Mouse (Mus musculus) E14TG2a.4 (cell line): Measurements from ENCODE around the gene Rrbp1.

ENCODE experiments used
- H3K27me3 ChIP-seq: 2 replicates; pipeline ENCODE4 v1.6.1; 2014; ENCODE audit warnings: low read length, control low read depth; ENCODE audit not compliant: insufficient read depth
- H3K36me3 ChIP-seq: 2 replicates; pipeline ENCODE4 v1.6.1; 2014; ENCODE audit warnings: low read length, control low read depth; ENCODE audit not compliant: insufficient read depth
- H3K4me1 ChIP-seq: replicated peaks from 2 replicates; pipeline ENCODE4 v1.6.1; 2014; ENCODE audit warnings: low read depth, low read length, control low read depth
- H3K4me3 ChIP-seq: replicated peaks from 2 replicates; pipeline ENCODE4 v1.5.1; 2014; ENCODE audit warnings: mild to moderate bottlenecking, low read length
- H3K9me3 ChIP-seq: 2 replicates; pipeline ENCODE4 v1.6.1; 2014; ENCODE audit warnings: low read length, control low read depth
- CTCF ChIP-seq: conservative IDR thresholded peaks from 2 replicates; pipeline ENCODE4 v1.5.1; 2014; ENCODE audit warnings: low read length
- NANOG ChIP-seq: IDR thresholded peaks from 2 replicates; pipeline ENCODE4 v1.6.1; 2014; ENCODE audit warnings: borderline replicate concordance, low read length, mixed read lengths
- POU5F1 ChIP-seq: IDR thresholded peaks from 2 replicates; pipeline ENCODE4 v1.6.1; 2014; ENCODE audit warnings: low read length, borderline replicate concordance

Rrbp1 gene

DNA sequence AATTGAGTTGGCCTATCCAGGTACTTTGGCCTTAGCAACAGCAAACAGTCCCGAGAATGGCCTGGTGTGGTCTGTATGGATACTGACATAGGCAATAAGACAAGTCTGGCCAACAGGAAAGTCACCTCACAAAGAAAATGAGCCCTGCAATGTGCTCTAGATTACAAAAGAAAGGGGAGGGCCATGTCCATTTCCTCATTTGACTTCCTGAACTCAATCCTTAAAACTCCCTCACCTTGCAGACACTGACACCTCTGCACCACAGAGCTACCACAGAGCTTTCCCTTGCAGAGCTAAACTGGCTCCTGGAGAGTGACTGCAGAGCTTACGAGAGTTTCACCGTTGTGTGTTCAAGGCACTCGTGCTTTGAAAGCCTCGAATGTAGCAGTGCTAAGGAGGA, 48.9 kb downstream of the Rrbp1 start:
- H3K9me3 ChIP-seq: peaks cover 19% of the 10 kb centered on the region
- H3K4me3 ChIP-seq: no peak overlapping the region
- no peak for TF ChIP-seq POU5F1
- TF ChIP-seq NANOG: no peak
- no peak for TF ChIP-seq CTCF
- H3K36me3 ChIP-seq: peaks cover 88% of the 10 kb centered on the region
- H3K4me1 ChIP-seq: peaks cover 13% of the 10 kb centered on the region
- H3K27me3 ChIP-seq: no peaks in the 10 kb centered on the region

DNA sequence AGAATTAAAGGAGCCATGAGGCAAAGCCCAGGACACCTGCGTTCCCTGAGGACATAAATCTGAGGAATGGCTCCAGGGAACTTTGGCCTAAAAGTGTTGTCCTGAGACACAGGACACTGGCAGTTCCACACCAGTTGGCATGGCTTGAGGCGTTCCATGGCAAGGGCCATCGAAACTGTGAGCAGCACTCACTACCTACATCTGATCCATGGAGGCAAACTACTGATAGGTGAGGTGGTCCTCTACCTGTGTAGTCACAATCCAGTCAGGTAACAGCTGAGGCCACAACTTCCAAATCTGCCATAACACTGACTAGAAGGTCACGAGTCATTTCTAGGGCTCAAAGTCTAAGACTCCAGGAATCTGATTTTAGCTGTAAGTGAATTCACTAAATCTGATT, 55.3 kb downstream of the Rrbp1 start:
- H3K4me3 ChIP-seq: no peak overlapping the region
- H3K4me1 ChIP-seq: no peaks in the 10 kb centered on the region
- peaks cover 88% of the 10 kb centered on the region for H3K36me3 ChIP-seq
- H3K27me3 ChIP-seq: no peaks in the 10 kb centered on the region
- no peak for TF ChIP-seq CTCF
- TF ChIP-seq POU5F1: no peak
- TF ChIP-seq NANOG: no peak
- H3K9me3 ChIP-seq: peaks cover 13% of the 10 kb centered on the region

DNA sequence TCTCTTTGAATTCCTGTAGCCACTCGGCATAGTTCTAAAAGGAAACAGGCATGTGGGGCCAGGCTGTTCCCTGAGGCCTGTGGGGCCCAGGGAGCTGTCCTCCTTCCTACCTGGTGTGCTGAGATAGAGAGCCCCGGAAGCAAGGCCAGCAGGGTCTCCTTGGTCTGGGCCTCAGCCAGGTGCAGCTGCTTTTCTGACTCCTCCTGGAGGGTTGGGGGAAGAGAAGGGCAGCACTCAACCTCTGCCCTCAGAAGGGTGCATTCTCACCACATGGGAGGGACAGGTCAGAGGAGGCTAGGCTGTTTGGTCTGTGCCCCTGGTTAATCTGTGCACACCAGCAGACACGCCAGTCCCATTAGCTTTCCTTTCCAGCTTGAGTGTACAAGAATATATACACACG, 56.1 kb downstream of the Rrbp1 start:
- peaks cover 9% of the 10 kb centered on the region for H3K9me3 ChIP-seq
- no peak overlapping the region for H3K4me3 ChIP-seq
- no peaks in the 10 kb centered on the region for H3K4me1 ChIP-seq
- no peaks in the 10 kb centered on the region for H3K27me3 ChIP-seq
- TF ChIP-seq NANOG (no peak), POU5F1 (no peak), CTCF (no peak)
- peaks cover 90% of the 10 kb centered on the region for H3K36me3 ChIP-seq

DNA sequence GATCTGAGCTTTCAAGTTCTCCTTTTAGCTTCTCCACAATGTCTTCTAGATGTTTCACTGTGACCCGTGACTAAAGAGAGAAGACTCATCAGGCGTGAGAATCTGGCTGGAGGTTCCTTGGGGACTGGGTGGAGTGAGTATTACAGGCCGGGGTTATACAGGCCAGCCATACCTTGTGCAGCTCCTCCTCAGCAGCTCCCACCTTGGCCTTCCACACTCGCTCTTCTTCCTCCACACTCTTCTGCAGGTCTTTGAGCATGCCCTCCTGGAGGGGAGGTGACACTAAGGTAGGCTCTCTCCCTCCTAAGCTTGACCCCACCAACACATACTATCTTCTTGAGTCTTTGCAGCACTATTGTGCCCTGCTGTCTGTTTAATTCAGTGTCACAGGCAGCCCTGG, 57.1 kb downstream of the Rrbp1 start:
- H3K4me3 ChIP-seq: no peak overlapping the region
- no peaks in the 10 kb centered on the region for H3K27me3 ChIP-seq
- H3K36me3 ChIP-seq: peaks cover 93% of the 10 kb centered on the region
- H3K4me1 ChIP-seq: no peaks in the 10 kb centered on the region
- no peak for TF ChIP-seq CTCF
- peaks cover under 1% of the 10 kb centered on the region; the same call in 1 of the 2 replicates for H3K9me3 ChIP-seq

DNA sequence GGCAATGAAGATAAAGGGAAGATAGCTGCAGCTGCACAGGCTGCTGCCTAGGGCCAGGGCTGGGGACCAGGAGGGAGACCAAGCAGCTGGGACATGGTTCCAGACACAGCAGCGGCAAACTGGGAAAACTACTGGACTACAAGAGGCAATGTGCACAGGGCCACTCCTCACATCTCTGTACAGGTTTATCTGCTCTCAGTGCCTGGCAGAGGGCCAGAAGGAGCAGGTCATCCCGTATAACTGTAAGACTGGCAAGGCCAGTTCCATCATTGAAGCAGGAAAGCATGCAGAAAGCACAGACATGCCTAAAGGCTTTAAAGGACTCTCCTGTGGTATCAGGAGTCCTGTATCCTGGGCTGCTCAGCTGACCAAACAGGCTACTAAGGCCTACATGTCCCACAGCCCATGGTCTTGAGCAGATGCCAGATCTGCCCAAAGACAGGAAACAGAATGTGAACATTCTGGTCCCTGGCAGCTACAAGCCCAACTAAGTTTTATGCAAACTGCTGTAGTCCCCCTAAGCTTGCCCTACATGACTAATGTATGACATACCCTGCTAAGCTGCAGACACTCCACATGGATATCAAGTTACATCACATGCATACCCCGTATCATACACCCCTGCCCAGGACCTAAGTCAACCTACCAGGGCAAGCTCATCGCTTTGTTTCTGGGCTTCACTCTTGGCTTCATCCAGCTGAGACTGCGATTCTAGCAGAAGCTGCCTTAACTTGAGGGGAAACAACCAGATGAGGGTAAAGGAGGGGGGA, 59.3 kb downstream of the Rrbp1 start:
- Histone ChIP-seq H3K4me1 (peaks cover 8% of the 10 kb centered on the region), H3K9me3 (no peaks in the 10 kb centered on the region), H3K27me3 (no peaks in the 10 kb centered on the region), H3K4me3 (no peak overlapping the region), H3K36me3 (peaks cover 98% of the 10 kb centered on the region)
- TF ChIP-seq POU5F1 (no peak), CTCF (no peak), NANOG (no peak)

DNA sequence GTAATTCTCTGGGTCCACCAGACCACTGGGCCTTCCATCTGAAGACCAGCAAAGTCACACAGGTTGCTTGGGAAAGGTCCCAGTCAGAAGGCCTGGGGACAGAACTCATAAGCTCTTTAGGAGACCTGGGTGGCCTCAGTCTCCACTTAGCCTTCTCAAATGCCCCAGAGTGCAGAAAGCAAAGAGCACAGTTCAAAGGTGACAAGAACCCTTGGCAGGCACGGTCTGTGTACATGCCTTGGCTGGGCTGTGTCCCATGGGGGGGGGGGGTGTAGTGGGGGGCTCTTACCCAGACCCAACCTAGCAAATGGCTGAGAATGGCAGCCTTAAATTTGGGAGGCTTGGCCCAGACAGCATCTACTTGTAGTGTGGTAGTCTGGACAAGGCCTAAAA, 60.0 kb downstream of the Rrbp1 start:
- H3K4me1 ChIP-seq: peaks cover 13% of the 10 kb centered on the region
- no peaks in the 10 kb centered on the region for H3K27me3 ChIP-seq
- TF ChIP-seq POU5F1 (no peak), CTCF (no peak), NANOG (no peak)
- H3K4me3 ChIP-seq: no peak overlapping the region
- H3K9me3 ChIP-seq: no peaks in the 10 kb centered on the region
- H3K36me3 ChIP-seq: peaks cover 98% of the 10 kb centered on the region

DNA sequence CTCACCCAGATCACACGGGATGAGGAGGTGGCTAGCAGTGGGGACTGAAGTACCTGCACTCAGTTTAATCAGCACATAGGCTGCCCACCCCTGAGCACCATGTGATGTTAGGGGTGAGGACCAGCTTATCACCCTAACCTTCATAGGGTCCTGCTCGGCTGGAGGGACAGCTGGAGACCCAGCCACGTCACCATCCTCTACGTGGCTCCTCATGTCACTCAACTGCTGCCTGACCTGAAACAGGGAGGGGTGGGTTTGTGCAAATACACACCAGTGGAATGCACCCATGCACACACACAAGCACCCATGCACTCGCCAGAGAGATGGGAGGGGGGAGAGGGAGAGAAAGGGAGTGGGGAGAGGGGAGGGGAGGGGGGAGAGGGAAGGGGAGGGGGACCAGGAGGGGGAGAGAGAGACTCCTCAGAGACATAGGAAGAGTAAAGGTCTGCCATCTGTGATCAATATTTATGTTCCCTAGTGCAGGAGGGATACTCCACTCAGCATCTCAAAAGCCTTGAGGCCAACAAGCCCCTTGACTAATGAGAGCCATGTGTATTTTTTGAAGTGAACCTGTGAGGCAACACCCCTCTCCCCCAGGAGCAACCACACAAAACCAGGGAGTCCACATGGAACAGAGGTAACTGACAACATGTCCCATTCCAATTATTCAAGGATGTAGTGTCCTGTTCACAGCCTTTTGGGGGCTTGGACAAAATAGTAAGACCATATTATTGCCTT, 60.6 kb downstream of the Rrbp1 start:
- no peaks in the 10 kb centered on the region for H3K9me3 ChIP-seq
- peaks cover 18% of the 10 kb centered on the region for H3K4me1 ChIP-seq
- peaks cover 98% of the 10 kb centered on the region for H3K36me3 ChIP-seq
- H3K4me3 ChIP-seq: no peak overlapping the region
- H3K27me3 ChIP-seq: no peaks in the 10 kb centered on the region
- no peak for TF ChIP-seq POU5F1
- no peak for TF ChIP-seq CTCF
- TF ChIP-seq NANOG: no peak

DNA sequence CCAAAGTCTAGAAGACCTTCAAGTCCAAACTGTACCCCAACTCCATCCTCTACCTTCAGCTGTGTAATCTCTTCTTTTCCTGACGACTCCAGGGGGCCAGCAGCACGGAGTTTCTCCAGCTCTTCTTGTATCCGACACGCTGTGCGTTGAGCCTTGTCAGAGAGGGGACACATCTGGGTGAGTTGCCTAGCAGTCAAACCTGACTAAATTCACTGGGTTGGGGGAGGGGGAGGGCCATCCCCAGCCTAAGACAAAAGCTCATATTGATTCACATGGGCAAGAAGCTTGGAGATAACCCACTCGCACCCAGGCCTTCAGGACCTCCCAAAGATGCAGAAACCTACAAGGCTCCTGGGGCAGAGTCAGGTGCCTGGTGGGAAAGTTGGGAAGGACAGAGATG, 61.8 kb downstream of the Rrbp1 start:
- H3K9me3 ChIP-seq: no peaks in the 10 kb centered on the region
- no peak for TF ChIP-seq POU5F1
- no peak for TF ChIP-seq CTCF
- TF ChIP-seq NANOG: no peak
- no peak overlapping the region for H3K4me3 ChIP-seq
- H3K27me3 ChIP-seq: no peaks in the 10 kb centered on the region
- H3K36me3 ChIP-seq: peaks cover 98% of the 10 kb centered on the region
- peaks cover 24% of the 10 kb centered on the region for H3K4me1 ChIP-seq
